Mouse (Mus musculus): ENCODE data around the gene Iqca.

Gene Iqca

DNA sequence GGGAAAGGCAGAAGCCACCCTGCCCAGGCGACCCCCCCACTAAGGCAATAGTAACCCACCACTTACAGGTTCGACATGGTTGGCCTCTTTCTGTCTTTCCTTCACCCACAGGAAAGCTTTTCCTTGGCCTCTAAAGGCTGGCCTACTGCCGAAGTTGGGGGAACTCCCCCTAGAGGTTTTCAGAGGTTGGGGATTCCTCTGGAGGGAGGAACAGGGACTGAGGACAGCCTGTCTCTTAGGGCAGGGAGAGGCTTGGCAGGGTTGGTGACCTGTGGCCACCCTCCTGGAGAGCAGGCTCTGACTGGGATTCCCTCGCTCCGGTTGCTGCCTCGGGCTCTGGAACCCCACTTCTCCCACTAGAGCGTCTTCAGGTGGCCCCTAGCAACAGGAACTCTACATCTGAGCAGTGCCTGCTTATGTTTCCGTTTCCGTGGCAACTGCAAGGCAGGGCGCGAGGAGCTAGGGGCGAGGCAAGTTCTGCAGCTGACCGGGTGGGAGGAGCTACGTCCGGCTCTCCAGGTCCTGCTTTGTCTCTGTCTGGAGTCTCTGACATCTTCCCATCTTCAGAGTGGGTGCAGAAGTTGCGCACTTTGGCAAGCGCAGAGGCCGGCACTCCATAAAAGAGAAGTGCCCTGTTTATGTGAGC lies at the start of gene Iqca:
Gene Iqca (minus strand): TSS at position 303 of the 646 bp plus-strand sequence.
- peak; percentile 39 for DNase-seq (ENCODE audit: low spot score)

DNA sequence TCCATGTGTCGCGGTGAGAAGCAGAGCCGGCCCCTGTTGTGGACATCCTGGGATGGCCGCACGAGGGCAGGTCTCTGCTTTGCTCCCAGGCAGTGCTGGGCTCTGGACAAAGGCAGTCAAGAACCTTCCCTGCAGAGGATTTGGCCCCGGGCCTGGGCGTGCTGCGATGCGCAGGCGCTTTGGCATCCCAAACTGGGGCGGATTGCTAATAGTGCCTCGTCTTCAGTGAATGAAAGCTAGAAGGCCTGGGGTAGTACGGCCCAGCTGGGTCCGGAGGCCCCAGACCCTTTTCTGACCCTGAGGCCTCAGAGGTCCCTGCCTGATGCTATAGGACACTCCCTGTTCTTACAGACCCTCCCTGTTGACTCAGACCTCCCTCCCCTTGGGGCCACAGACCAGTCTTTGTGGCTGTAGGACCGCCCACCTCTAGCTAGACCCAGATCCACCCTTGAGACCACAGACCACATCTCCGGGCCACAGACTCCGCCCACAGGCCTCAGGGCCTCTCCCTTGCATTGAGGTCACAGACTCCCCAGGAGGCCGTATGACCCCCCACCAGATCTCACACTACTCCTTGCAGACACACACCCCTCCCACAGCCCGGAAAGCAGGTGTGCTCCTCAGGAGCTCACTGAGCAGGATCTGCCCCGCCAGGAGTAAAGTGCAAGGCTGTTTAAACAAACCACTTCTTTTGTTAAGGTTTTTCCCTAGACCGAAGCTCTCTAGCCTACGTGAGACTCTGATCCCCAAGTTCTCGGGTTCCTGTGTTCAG lies 49.2 kb upstream of the Iqca start:
- no peak for DNase-seq (ENCODE audit: low spot score)

DNA sequence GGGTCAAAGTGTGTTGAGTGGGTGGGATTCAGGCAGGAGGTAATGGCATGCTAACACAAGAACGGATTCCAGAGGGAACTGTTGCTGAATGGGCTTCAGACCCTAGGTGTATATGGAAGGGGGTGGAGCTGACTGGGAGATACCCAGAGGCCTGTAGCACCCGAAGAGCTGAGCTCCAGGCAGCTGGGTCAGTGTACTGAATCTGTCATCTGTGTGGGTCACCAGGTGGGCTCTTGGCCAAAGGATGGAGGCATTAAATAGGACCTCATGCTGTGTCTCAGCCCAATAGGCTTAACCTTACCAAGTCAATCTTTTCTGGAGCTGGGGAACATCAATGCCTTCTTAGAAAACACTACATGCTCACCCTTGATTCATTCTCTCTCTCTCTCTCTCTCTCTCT lies 48.5 kb upstream of the Iqca start:
- no peak for DNase-seq (ENCODE audit: low spot score)

DNA sequence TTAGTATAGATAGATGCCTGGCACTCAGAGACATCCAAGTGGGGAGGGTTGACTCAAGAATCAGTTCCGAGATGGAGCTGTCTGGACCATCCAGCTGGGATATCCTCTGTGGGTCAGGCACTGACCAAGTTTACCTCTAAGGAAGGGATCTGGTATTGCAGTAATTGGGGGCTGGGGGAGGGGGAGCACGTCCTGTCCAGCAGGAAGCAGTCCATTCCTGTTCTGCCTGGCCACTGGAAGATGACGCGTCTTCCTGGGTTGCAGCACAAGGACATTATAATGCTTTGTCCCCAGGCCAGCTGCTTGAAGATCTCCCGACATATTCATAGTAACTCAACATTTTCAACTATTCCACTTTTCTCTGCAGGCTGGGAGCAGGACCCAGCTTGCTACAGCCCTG lies 48.0 kb upstream of the Iqca start:
- no peak for DNase-seq (ENCODE audit: low spot score)

DNA sequence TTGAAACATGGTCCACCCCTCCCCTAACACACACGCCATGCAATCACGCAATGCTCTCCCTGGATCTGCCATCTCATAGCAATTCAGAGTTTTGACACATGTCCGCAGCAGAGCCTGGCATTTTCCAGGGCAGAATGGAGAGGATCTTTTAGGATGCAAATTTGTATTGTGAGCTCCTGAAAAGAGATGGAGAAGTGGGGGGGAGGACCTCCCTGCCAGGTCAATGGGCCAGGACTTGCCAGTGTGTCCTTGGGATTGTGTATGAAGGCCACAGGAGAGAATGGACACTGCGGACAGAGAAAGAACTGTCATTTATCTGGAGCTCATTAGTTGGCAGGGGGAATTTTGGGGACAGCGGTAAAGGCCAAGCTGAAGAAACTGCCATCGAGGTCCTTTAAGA lies 35.8 kb upstream of the Iqca start:
- no peak for DNase-seq (ENCODE audit: low spot score)

DNA sequence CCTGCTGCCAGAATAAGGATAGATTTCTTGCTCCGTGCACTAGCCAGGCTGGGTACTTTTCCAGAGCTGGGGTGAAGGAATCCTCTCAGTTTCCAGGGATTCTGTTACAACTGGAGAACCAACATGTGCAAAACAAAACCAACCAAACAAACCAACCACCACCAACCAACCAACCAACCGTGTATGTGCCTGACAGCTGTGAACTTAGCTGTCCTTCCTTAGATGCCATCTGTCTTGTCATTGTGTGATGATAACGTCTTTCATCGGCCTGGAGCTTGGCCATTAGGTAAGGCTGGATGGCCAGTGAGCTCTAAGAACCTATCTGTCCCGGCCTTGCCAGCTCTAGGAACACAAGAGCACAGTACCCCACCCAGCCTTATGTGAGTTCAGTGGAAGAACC lies 33.7 kb upstream of the Iqca start:
- no peak for DNase-seq (ENCODE audit: low spot score)

DNA sequence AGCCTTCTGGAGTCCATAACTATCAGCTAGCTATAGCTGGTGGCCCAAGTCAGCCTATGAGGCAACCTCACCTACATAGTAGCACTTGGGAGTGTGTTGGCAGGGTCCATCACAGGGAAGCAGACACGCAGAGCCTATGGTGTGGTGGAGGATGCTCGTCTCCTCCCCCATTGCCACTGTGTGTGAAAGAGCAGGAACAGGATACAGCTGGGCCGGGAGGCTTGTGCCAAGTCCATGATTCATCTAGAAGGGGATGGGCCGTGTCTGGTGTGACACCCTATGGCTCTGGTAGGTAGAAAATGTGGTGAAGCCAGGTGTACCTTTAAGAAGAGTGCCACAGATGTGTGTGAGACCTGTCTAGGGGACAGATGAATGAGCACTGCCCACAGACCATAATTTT lies 33.0 kb upstream of the Iqca start:
- DNase-seq (ENCODE audit: low spot score): no peak

DNA sequence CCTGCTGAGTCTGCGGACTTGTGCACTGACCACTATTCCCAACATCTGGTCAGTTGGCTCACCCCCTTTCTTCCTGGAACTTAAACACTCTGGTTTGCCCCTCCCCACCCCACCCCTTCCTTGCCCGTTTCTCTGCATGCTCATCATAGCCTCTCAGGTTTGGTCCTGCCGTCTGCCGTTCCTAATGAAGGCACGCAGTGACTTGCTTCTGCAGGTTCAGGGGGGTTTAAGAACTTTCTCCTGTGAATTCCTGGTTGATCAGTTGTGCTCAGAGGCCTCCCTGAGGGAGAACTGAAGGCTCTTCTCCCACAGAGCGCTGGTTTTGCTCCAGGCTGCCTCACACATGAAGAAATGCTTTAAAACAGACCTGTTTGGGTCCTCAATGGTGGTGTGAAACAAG lies 30.4 kb upstream of the Iqca start:
- no peak for DNase-seq (ENCODE audit: low spot score)

DNA sequence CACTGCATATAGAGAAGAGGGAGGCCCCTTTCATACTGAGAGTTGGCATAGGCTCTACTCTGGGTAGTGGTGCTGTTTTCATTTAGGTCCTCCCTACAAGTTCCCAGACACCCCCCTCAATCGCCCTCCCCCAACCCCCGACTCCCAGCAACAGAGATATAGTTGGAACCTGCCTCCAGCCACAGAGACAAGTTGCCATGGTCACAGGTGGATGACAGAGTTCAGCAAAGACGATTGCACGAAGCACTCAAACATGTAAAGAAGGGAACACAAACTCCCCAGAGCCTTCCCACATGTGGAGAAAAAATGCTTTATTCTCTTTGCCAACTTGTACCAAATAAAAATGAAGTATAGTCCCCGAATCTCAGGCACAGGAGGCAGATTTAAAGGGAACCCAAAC lies 29.3 kb upstream of the Iqca start:
- no peak for DNase-seq (ENCODE audit: low spot score)

DNA sequence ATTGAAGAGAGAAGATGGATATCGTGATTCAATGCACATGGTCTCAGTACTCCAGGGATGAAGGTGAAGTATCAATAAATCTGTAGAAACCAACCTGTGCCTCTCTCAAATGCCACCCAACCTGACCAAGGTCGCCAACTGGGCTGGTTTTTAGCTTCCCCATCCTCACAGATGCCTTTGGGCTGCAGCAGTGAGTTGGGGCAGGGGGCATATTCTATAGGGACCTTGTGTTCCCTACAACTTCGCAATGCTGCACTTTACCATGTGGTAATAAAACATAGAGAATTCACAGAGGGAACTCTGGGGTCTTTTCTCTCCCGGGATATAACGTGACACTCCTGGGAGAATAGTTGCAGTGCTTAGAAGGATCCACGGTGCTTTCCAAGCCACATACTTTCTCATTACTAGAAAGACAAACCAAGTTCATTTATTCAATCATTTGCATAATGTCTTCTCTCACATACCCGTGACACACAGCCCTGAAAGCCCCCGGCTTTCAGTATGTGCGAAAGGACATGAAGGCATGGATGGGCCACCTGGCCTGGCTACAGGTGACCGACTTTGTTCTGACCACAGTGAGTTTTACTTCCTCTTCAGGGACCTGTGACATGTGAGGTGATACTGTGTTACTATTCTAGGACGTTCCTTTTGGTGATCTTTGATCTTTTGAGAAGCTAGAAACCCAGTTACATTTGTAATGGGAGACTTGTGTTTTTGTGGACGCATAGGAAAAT lies 27.9 kb upstream of the Iqca start:
- DNase-seq (ENCODE audit: low spot score): no peak

DNA sequence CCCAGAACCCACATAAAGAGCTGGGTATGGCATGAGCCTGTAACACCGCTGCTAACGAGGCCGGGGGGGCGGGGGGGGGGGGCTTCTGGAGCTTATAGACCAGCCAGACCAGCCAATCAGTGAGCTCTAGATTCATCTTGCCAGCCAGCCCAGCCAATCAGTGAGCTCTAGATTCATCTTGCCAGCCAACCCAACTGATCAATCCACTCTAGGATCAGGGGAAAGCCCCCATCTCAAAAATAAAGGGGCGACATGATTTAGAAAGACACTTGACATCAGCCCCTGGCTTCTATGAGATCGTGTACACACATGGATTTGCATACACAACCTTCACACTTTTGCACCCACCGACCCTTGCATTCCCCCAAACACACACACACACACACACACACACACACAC lies 27.3 kb upstream of the Iqca start:
- DNase-seq (ENCODE audit: low spot score): no peak

DNA sequence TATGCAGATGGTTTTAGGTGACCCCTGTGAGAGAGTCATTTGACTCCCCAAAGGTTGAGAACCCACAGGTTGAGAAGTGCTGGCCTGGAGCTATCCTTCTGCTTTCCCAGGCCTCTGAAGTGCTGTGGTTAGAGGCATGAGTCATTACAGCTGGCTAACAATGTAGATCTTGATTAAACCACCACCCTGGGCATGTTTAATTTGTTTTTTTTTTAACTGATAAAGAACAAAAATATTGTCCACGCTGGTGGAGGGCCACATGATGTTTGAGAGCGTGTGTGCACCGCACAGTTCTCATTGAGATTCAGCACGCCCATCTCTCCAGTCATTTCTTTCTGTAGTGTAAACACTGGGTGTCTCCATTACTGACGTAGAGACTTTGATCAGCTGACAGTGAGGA lies 24.8 kb upstream of the Iqca start:
- no peak for DNase-seq (ENCODE audit: low spot score)

DNA sequence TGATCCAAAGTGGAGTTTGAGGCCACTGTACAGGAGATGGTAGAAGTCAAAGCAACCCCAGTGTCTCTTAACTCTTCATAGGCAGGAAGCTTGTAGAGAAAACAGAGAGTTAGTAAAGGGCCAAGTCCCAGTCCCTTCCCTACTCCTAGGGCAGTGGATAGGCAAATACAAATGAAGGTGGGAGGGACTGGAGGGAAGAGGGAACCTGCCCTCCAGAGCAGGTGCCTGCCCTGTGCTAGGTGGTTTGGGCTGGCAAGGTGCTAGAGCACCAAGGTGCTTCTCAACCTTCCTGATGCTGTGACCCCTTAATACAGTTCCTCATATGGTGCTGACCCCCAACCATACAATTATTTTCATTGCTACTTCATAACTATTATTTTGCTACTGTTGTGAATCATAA lies 24.4 kb upstream of the Iqca start:
- DNase-seq (ENCODE audit: low spot score): no peak

DNA sequence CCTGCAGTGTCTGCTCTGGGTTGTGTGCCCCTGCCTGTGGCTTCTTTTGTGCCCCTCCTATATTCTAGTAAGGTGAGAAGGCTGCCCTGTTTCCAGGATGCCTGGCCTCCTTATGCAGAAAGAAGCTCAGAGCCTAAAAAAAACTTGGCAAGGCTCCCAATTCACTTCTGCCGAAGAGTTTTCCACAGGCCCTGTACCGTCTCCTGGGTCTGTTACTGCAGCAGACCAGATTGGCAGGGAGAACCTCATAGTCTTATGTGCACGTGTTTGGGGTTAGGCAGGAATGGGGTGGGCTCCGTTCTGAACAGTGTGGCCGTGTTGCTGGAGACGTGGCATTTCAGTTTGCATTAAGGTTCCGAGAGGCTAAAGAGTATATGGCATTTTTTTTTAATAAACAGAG lies 23.0 kb upstream of the Iqca start:
- no peak for DNase-seq (ENCODE audit: low spot score)

DNA sequence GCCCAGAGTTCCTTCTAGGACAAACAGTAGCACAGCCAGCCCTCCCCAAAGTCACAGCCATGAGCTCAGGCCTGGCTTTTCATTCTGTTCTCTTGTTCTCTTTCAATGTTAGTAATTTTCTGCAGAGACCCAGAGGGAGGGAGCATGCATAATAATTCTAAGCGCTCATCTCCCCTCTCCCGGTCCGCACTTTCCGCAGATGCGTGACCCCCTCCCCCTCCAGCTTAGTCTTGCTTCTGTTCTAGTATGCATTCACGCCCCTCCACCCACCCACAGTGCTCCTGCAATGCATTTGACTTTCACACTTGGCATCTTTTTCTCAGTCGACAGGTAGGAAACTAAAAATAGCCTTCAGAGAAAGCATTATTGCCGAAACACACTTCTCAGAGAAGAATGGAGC lies 21.1 kb upstream of the Iqca start:
- no peak for DNase-seq (ENCODE audit: low spot score)

DNA sequence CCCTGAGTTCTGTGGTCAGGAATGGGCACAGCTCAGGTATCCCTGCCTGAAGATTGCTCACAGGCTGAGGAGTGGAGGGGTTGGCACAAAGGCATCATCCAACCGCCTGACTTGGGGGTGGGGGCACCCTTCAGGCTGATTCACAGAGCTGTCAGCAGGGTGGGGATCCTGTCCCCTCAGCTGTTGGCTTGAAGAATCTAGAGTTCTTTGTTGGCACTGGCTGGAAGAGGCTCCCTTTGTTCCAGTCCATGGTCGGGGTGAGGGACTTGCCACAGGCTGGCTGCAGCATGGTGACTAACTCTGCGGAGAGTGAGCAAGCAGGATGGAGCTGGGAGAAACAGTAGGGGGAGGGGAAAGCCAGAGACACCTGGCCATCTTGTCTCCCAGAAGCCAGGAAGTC lies 11.1 kb upstream of the Iqca start:
- no peak for DNase-seq (ENCODE audit: low spot score)

DNA sequence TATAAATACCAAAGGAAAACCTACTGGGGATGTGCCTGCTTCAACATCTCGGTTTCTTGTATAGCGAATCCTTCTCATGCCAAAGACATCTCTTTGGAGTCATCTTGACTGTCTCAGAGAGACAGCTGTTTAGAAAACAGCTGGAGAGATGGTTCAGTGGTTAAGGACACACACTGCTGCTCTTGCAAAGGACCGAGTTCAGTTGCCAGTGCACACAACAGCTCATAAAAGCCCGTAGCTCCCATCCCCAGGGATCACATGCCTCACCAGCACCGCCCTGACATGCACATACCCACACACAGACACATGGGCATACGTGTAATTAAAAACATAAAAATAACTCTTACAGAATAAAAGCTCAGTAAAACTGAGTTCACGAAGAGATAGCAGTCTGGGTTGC lies 10.0 kb upstream of the Iqca start:
- no peak for DNase-seq (ENCODE audit: low spot score)

DNA sequence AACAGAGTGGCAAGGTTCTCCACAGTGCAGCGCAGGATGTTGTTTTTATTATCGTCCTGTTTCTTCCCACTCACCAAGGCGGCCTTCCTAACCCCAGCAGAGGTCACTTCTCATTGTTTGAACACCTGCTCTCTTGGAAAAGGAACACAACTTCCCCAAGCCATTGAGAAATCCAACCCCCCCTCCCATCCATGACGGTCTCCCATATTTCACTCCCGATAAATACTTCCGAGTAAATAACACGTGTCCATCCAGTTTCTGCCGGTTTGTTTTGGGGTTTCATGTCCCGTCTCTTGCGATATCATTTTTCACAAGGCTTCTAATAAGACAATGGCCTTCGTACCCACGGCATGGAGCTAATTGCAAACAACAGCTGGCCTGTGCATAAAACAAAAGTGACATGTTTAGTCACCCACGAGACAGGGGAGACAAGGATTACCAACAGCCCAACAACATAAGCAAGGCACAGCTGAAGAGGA lies 9.2 kb upstream of the Iqca start:
- no peak for DNase-seq (ENCODE audit: low spot score)

DNA sequence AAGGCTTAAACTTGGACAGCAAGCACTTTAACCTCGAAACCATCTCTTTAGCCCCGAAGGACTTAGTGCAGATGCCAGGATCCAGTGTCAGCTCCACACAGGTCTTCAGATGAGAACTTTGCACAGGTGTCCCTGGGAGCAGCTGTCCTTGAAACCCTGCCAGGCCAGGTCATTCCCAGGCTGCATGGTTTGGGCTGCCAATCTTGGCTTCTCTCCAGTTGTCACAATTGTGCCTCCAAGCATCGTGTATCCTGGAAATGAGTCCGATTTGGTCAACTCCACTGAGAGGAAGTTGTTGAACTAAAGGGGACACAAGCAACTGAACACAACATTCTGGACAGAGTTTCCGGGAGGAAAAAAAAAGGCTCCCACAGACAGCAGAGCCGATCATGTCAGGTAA lies 8.4 kb upstream of the Iqca start:
- DNase-seq (ENCODE audit: low spot score): no peak

DNA sequence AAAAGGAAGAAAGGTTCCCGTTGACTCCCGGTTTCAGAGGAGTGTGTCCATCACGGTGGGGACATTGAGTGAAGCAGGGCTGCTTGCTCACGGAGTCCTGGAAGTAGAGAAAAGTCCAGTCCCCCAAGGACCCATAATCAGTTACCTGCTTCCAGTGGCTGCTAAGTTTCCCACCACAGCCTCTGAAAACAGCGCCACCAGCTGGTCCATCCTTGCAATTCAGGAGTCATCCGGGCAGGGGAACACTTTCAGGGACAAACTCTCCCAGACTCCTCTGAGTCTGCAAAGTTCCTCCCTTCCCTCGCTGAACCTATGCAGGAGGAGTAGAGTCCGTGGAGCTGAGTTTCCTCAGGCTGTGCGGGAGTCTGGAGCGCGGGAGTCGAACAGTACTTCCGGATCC lies 6.7 kb upstream of the Iqca start:
- no peak for DNase-seq (ENCODE audit: low spot score)

DNA sequence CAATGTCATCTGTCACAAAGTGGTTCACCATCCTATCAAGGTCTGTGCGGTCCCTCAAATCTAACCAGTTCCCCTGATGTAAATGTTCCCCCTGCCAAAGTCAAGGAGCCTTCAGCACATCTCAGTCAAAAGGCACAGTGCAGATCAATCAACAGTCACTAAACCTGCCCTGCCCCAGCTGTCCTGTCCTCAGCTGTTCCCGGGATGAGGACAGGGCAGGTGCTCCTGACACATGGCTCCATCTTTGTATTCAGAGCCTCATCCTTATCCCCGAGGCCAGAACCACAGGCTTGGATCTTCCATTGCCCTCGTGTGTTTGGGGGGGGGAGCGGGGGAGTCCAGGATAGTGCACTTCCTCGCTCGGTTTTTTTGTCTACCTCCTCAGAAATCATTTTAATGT lies 3.4 kb upstream of the Iqca start:
- no peak for DNase-seq (ENCODE audit: low spot score)

DNA sequence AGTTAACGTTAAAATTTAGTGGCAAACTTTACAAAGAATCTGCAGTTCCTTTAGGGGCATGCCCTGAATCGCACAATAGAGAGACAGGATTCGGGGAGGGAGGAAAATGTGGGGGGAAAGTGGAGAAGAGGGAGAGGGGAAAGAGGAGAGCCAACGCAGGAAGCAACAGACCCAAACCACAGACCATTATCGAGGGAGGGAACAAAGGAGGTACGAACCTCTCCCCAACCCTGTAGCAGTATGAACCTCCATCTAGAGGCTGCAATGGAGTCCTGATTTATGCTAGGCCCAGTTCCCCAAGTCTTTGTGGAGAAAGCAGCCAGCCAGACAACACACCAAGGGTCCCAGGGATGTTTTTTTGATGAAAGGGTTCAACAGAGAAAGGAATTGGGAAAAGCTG lies 586 bp upstream of the Iqca start:
- no peak for DNase-seq (ENCODE audit: low spot score)

DNA sequence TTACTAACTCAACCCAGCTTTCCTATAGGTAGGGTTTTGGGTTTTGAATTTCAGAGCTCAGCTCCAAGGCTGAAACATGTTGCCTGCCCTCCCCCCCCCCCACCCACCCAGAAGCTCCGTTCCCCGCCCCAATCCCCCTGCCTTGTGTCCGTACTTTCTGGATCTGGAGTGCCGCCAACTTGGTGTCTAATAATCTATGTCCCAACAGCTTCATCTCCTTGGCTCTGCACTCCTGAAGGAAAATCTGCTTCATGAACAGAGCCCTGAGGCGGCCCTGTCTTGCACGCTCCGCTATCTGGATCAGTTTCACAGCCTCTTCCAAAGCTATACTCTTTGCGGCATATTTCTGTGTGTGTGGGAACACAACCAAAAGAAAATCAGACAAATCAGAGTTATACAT lies 13.5 kb downstream of the Iqca start:
- DNase-seq (ENCODE audit: low spot score): no peak

Measured in left cerebral cortex, adult 11 months (tissue).